Mouse (Mus musculus) embryonic fibroblast, embryonic 13.5 days (primary cell): ENCODE measurements around the gene Tnfrsf12a.

Experiments used
- CTCF ChIP-seq: IDR thresholded peaks from 2 replicates; pipeline ENCODE4 v1.5.1; 2011; ENCODE audit warnings: mild to moderate bottlenecking, control low read depth, low read length, moderate library complexity, borderline replicate concordance; ENCODE audit not compliant: insufficient read depth
- POLR2A ChIP-seq: IDR thresholded peaks from 2 replicates; pipeline ENCODE4 v1.6.1; 2011; ENCODE audit warnings: low read depth, mild to moderate bottlenecking, control low read depth, low read length, moderate library complexity

GRCm38 (mm10) chr17:23680336-23680735, 3.1 kb upstream of the Tnfrsf12a start:
- TF ChIP-seq CTCF, result no peak
- TF ChIP-seq POLR2A, result no peak
